Mouse (Mus musculus) retina, postnatal 7 days (tissue): ENCODE results near the gene Lhx6.

Experiments used
- DNase-seq: peaks from one replicate; pipeline ENCODE4 v3.0.0-alpha.2; 2012; ENCODE audit warnings: low read depth, low spot score

Lhx6 gene

GRCm38 (mm10) chr2:36093301-36093700, 11.9 kb downstream of the Lhx6 start:
- no peak for DNase-seq

- DNase-seq = no peak
These were observed 12.5 kb downstream of the Lhx6 start for GRCm38 (mm10) chr2:36092748-36093147.

- DNase-seq = peak; percentile 68
These were observed 14.1 kb downstream of the Lhx6 start for GRCm38 (mm10) chr2:36090853-36091741.

GRCm38 (mm10) chr2:36089190-36089589, 16.0 kb downstream of the Lhx6 start:
- no peak for DNase-seq

GRCm38 (mm10) chr2:36085041-36085440, 20.2 kb downstream of the Lhx6 start:
- DNase-seq = no peak

GRCm38 (mm10) chr2:36082802-36083580, 22.2 kb downstream of the Lhx6 start:
- no peak for DNase-seq

GRCm38 (mm10) chr2:36081446-36081845, 23.8 kb downstream of the Lhx6 start:
- no peak for DNase-seq

GRCm38 (mm10) chr2:36077160-36077761, 27.9 kb downstream of the Lhx6 start:
- DNase-seq = no peak

GRCm38 (mm10) chr2:36075210-36075609, 30.0 kb downstream of the Lhx6 start:
- no peak for DNase-seq

GRCm38 (mm10) chr2:36073781-36074180, 31.4 kb downstream of the Lhx6 start:
- no peak for DNase-seq

GRCm38 (mm10) chr2:36071660-36072305, 33.4 kb downstream of the Lhx6 start:
- no peak for DNase-seq

GRCm38 (mm10) chr2:36067132-36067531, 38.1 kb downstream of the Lhx6 start:
- no peak for DNase-seq

GRCm38 (mm10) chr2:36061409-36061808, 43.8 kb downstream of the Lhx6 start:
- DNase-seq = no peak

- DNase-seq = no peak
These were observed 49.0 kb downstream of the Lhx6 start for GRCm38 (mm10) chr2:36056248-36056647.

- DNase-seq = no peak
These were observed 52.0 kb downstream of the Lhx6 start for GRCm38 (mm10) chr2:36053249-36053648.

- DNase-seq = no peak
These were observed 55.6 kb downstream of the Lhx6 start for GRCm38 (mm10) chr2:36049567-36049954.

GRCm38 (mm10) chr2:36048748-36049566, 56.3 kb downstream of the Lhx6 start, which contains the start of the genes Ndufa8 and Morn5:
Gene Ndufa8 (minus strand): TSS chr2:36049406.
Gene Morn5 (plus strand): TSS chr2:36049458.
- peak; percentile 96 for DNase-seq

GRCm38 (mm10) chr2:36048164-36048563, 57.0 kb downstream of the Lhx6 start:
- no peak for DNase-seq

- DNase-seq = no peak
These were observed 64.3 kb downstream of the Lhx6 start for GRCm38 (mm10) chr2:36040872-36041271.

- no peak for DNase-seq
These were observed 65.8 kb downstream of the Lhx6 start for GRCm38 (mm10) chr2:36039297-36039985.
